Mouse (Mus musculus): ENCODE data around the gene Vasn. TPM values are rescaled to one million over a fixed set of nuclear protein-coding genes. Genes with fewer than 3 reads are reported as not detected.

The Vasn gene
- polyA plus RNA-seq, 1 experiment from 2014 or later: 30.4 TPM

DNA sequence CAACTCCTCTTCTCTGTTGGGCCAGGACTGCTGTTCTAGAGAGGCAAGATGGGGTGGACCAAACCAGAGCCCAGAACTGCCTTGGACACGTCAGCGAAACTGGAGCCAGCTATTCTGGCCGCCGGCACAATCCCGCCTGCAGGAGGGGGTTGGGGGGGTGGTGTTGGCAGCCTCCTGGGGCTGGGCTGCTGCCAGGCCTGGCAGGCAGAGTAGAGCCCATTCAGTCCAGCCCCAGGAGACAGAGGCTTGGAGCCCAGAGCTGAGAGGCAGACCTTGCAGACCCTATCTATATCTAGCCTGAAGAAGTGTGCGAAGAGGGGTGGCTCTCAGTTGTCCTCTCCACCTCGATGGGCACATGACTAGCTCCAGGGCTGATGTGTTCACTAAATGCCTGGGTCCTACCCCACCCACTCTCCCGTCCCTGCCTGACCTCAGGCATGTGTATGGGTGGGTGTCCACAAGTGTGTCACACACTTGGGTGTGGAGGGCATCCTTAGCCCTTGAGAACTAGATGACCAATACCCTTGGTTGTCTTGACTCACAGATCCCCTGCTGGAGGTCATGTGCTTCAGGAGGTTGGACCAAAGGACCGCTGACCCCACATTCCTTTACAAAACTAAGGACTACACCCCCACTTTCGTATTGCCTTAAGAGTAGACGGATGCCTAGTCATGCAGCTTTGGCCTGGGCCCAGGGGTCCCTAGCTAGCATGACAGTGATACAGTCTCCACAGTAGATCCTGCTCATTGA, 4.1 kb downstream of the Vasn start:
- peaks cover 84% of the 10 kb centered on the region for H3K4me1 ChIP-seq (replicated peaks)
- H3K36me3 ChIP-seq: peaks cover 57% of the 10 kb centered on the region
- WGBS: 68% methylated on average over 11 of the region's 11 CpGs
- ATAC-seq (ENCODE audit: insufficient number of reproducible peaks, insufficient read depth, low FRiP score, low TSS enrichment, low read depth): no peak
- no peaks in the 10 kb centered on the region for H3K27me3 ChIP-seq
- H3K9me3 ChIP-seq: no peaks in the 10 kb centered on the region
- peak overlapping the region; percentile 89 for H3K27ac ChIP-seq
- H3K4me2 ChIP-seq: peak overlapping the region; percentile 88
- peak overlapping the region; percentile 2; the same call in 1 of the 2 replicates for H3K4me3 ChIP-seq (replicated peaks)
- H3K9ac ChIP-seq (replicated peaks): 0 out of 2 replicates have a peak overlapping the region, but pooled peaks have one; percentile 8

DNA sequence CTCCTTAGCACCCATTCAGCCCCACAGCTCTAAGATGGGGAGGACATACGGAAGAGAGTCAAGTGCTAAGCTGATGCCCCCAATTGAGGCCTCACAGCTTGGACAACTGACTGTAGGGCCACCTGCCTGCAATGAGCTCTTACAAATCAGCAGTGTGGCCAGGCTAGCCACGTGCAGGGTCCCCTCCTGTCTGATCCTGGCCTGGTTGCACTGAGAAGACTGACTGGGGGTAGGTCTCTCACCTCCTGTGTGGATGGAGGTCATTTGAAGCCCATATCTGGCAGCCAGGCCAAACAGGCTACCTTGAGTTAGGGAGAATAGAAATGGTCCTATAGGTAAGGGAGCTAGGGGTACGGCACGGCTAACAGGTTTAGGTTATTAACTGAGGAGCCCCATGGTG, 6.1 kb downstream of the Vasn start:
- peaks cover 77% of the 10 kb centered on the region for H3K36me3 ChIP-seq
- WGBS: 79% methylated on average over 4 of the region's 4 CpGs

GRCm38 (mm10) chr16:4646831-4647230, 7.1 kb downstream of the Vasn start:
- Histone ChIP-seq H3K4me1 (replicated peaks) (peaks cover 99% of the 10 kb centered on the region), H3K36me3 (peaks cover 80% of the 10 kb centered on the region), H3K9ac (replicated peaks) (no peak overlapping the region), H3K9me3 (no peaks in the 10 kb centered on the region), H3K27ac (peak overlapping the region; percentile 74), H3K4me2 (peak overlapping the region; percentile 6; the same call in 1 of the 2 replicates), H3K27me3 (no peaks in the 10 kb centered on the region), H3K4me3 (replicated peaks) (no peak overlapping the region)
- 66% methylated on average over 4 of the region's 4 CpGs for WGBS
- no peak for ATAC-seq (ENCODE audit: insufficient number of reproducible peaks, insufficient read depth, low FRiP score, low TSS enrichment, low read depth)

More for the DNA sequence above, 6.1 kb downstream of the Vasn start:
- peaks cover 99% of the 10 kb centered on the region for H3K4me1 ChIP-seq (replicated peaks)
- no peaks in the 10 kb centered on the region for H3K9me3 ChIP-seq
- no peak for ATAC-seq (ENCODE audit: insufficient number of reproducible peaks, insufficient read depth, low FRiP score, low TSS enrichment, low read depth)
- H3K27me3 ChIP-seq: no peaks in the 10 kb centered on the region
- H3K27ac ChIP-seq: peak overlapping the region; percentile 74; the same call in 1 of the 2 replicates
- no peak overlapping the region for H3K9ac ChIP-seq (replicated peaks)
- no peak overlapping the region for H3K4me3 ChIP-seq (replicated peaks)
- no peak overlapping the region for H3K4me2 ChIP-seq

GRCm38 (mm10) chr16:4647651-4648141, 8.0 kb downstream of the Vasn start:
- 73% methylated on average over 13 of the region's 13 CpGs for WGBS
- peaks cover 85% of the 10 kb centered on the region for H3K36me3 ChIP-seq
- H3K4me1 ChIP-seq (replicated peaks): peaks cover 99% of the 10 kb centered on the region
- H3K27ac ChIP-seq: peak overlapping the region; percentile 74
- H3K4me2 ChIP-seq: peak overlapping the region; percentile 6; the same call in 1 of the 2 replicates
- no peak overlapping the region for H3K4me3 ChIP-seq (replicated peaks)
- H3K27me3 ChIP-seq: no peaks in the 10 kb centered on the region
- ATAC-seq (ENCODE audit: insufficient number of reproducible peaks, insufficient read depth, low FRiP score, low TSS enrichment, low read depth): no peak
- H3K9me3 ChIP-seq: no peaks in the 10 kb centered on the region
- H3K9ac ChIP-seq (replicated peaks): no peak overlapping the region

GRCm38 (mm10) chr16:4648416-4649023, 8.8 kb downstream of the Vasn start:
- peak overlapping the region; percentile 97 for H3K27ac ChIP-seq
- no peaks in the 10 kb centered on the region for H3K9me3 ChIP-seq
- no peak overlapping the region for H3K9ac ChIP-seq (replicated peaks)
- no peak for ATAC-seq (ENCODE audit: insufficient number of reproducible peaks, insufficient read depth, low FRiP score, low TSS enrichment, low read depth)
- no peak overlapping the region for H3K4me3 ChIP-seq (replicated peaks)
- 90% methylated on average over 28 of the region's 28 CpGs for WGBS
- H3K4me1 ChIP-seq (replicated peaks): peaks cover 99% of the 10 kb centered on the region
- peaks cover 85% of the 10 kb centered on the region for H3K36me3 ChIP-seq
- H3K27me3 ChIP-seq: no peaks in the 10 kb centered on the region
- no peak overlapping the region for H3K4me2 ChIP-seq

DNA sequence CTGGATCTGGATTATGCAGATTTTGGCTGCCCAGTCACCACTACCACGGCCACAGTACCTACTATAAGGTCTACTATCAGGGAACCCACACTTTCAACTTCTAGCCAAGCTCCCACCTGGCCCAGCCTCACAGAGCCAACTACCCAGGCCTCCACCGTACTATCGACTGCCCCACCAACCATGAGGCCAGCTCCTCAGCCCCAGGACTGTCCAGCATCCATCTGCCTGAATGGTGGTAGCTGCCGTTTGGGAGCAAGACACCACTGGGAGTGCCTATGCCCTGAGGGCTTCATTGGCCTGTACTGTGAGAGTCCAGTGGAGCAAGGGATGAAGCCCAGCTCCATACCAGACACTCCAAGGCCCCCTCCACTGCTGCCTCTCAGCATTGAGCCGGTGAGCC, 9.5 kb downstream of the Vasn start:
- Histone ChIP-seq H3K9ac (replicated peaks) (no peak overlapping the region; the same call in 1 of the 2 replicates), H3K27ac (peak overlapping the region; percentile 97), H3K4me2 (no peak overlapping the region), H3K36me3 (peaks cover 83% of the 10 kb centered on the region), H3K27me3 (no peaks in the 10 kb centered on the region), H3K9me3 (no peaks in the 10 kb centered on the region), H3K4me1 (replicated peaks) (peaks cover 99% of the 10 kb centered on the region), H3K4me3 (replicated peaks) (no peak overlapping the region)
- ATAC-seq (ENCODE audit: insufficient number of reproducible peaks, insufficient read depth, low FRiP score, low TSS enrichment, low read depth): no peak
- 85% methylated on average over 5 of the region's 5 CpGs for WGBS

GRCm38 (mm10) chr16:4649692-4650091, 10.0 kb downstream of the Vasn start:
- Histone ChIP-seq H3K4me1 (replicated peaks) (peaks cover 99% of the 10 kb centered on the region), H3K27me3 (no peaks in the 10 kb centered on the region)

DNA sequence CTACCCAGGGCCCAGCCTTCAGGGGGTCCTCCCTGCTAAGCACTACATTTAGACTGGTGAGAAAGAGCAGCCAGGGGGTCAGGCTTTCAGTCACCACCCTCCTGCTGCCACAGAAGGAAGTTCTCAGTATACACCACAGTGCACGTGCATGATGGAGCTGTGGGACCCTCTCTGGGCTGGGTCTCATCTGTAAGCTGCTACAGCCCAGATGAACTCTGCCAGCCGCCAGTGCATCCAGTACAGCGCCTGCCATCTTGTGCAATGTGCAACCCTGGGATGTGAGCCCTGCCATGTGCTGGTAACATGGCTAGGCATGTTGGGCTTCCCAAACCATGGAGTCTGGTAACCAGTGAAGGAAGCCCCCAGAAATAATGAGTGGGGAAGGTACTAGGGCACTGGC, 10.4 kb downstream of the Vasn start:
- no peak overlapping the region; the same call in 1 of the 2 replicates for H3K9ac ChIP-seq (replicated peaks)
- H3K4me3 ChIP-seq (replicated peaks): no peak overlapping the region
- no peaks in the 10 kb centered on the region for H3K27me3 ChIP-seq
- H3K4me1 ChIP-seq (replicated peaks): peaks cover 99% of the 10 kb centered on the region
- peak overlapping the region; percentile 97 for H3K27ac ChIP-seq
- WGBS: 88% methylated on average over 3 of the region's 3 CpGs
- H3K4me2 ChIP-seq: no peak overlapping the region
- no peaks in the 10 kb centered on the region for H3K9me3 ChIP-seq
- H3K36me3 ChIP-seq: peaks cover 83% of the 10 kb centered on the region
- ATAC-seq (ENCODE audit: insufficient number of reproducible peaks, insufficient read depth, low FRiP score, low TSS enrichment, low read depth): no peak

More at GRCm38 (mm10) chr16:4649692-4650091, 10.0 kb downstream of the Vasn start:
- peak overlapping the region; percentile 97 for H3K27ac ChIP-seq
- H3K4me3 ChIP-seq (replicated peaks): no peak overlapping the region
- H3K9me3 ChIP-seq: no peaks in the 10 kb centered on the region
- no peak for ATAC-seq (ENCODE audit: insufficient number of reproducible peaks, insufficient read depth, low FRiP score, low TSS enrichment, low read depth)
- WGBS: 90% methylated on average over 11 of the region's 11 CpGs
- peaks cover 81% of the 10 kb centered on the region for H3K36me3 ChIP-seq
- H3K9ac ChIP-seq (replicated peaks): no peak overlapping the region; the same call in 1 of the 2 replicates
- no peak overlapping the region for H3K4me2 ChIP-seq

- Histone ChIP-seq H3K4me2 (peak overlapping the region; percentile 44), H3K36me3 (peaks cover 84% of the 10 kb centered on the region), H3K27ac (peak overlapping the region; percentile 97), H3K9ac (replicated peaks) (no peak overlapping the region; the same call in 1 of the 2 replicates), H3K4me1 (replicated peaks) (peaks cover 99% of the 10 kb centered on the region), H3K4me3 (replicated peaks) (no peak overlapping the region), H3K9me3 (no peaks in the 10 kb centered on the region), H3K27me3 (no peaks in the 10 kb centered on the region)
- 76% methylated on average over 1 of the region's 1 CpGs for WGBS
- ATAC-seq (ENCODE audit: insufficient number of reproducible peaks, insufficient read depth, low FRiP score, low TSS enrichment, low read depth): no peak
Observed at GRCm38 (mm10) chr16:4651081-4651480, 11.3 kb downstream of the Vasn start.

- H3K9me3 ChIP-seq: no peaks in the 10 kb centered on the region
- peak; percentile 93 for ATAC-seq (ENCODE audit: insufficient number of reproducible peaks, insufficient read depth, low FRiP score, low TSS enrichment, low read depth)
- no peaks in the 10 kb centered on the region for H3K27me3 ChIP-seq
- peaks cover 99% of the 10 kb centered on the region for H3K4me1 ChIP-seq (replicated peaks)
- peak overlapping the region; percentile 44 for H3K4me2 ChIP-seq
- H3K9ac ChIP-seq (replicated peaks): peak overlapping the region; percentile 27; the same call in 1 of the 2 replicates
- H3K4me3 ChIP-seq (replicated peaks): no peak overlapping the region
- H3K36me3 ChIP-seq: peaks cover 80% of the 10 kb centered on the region
- H3K27ac ChIP-seq: peak overlapping the region; percentile 97
- WGBS: 7% methylated on average over 7 of the region's 7 CpGs
Observed at GRCm38 (mm10) chr16:4651624-4652023, 11.9 kb downstream of the Vasn start.

DNA sequence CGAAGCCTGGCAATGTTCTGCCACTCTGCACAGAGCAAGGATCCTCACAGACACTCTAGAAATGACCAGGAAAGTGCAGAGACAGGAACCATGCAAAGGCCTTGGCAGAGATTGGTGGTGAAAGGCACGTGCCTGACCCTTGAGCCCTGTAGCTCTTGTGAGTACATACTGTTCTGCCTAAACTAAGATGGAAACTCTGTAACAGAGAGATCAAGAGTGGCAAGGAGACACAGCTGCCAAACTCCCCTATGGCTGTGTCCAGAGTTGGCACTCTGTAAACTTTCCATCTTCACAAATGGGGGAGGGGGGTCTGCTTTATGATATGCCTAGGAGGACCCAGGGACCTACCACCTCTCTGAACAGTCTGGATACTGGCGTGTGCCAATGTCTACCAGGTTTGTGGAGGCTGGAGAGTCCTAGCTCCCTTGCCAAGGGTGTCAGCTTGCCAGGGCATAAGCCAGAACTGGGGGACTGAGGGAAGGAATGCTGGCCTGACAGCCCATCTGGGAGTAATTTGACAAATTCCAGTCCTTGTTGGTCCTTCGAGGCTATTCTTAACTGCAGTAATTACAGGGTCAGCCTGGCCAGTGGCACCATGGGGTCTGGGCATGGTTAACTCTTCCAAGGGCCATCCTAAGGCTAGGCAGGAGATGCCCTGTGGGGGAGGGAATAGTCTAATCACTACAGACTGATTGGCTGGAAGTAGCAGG, 13.1 kb downstream of the Vasn start:
- H3K4me3 ChIP-seq (replicated peaks): no peak overlapping the region

More for the DNA sequence above, 13.1 kb downstream of the Vasn start:
- Histone ChIP-seq H3K27ac (peak overlapping the region; percentile 97), H3K9me3 (no peaks in the 10 kb centered on the region), H3K9ac (replicated peaks) (peak overlapping the region; percentile 19), H3K4me1 (replicated peaks) (peaks cover 99% of the 10 kb centered on the region), H3K27me3 (no peaks in the 10 kb centered on the region), H3K4me2 (peak overlapping the region; percentile 44), H3K36me3 (peaks cover 67% of the 10 kb centered on the region)
- 44% methylated on average over 4 of the region's 4 CpGs for WGBS
- ATAC-seq (ENCODE audit: insufficient number of reproducible peaks, insufficient read depth, low FRiP score, low TSS enrichment, low read depth): no peak
